Mouse (Mus musculus): ENCODE measurements at regions not wholly inside any gene's neighbourhood (a gene's known extent, or its start where the extent isn't known, plus 50 kb on each side); places are given as distances from the start of the nearest gene placed in this dataset.

GRCm38 (mm10) chr9:73242521-73243308 is 129.5 kb downstream of the Rsl24d1 start:
- H3K4me2 ChIP-seq = no peak overlapping the region
- no peak for ATAC-seq (replicated peaks; ENCODE audit: insufficient number of reproducible peaks, low FRiP score, low TSS enrichment)
- no peaks in the 10 kb centered on the region for H3K27me3 ChIP-seq (ENCODE audit: control insufficient read depth, insufficient read depth, low read length)
- 61% methylated on average over 4 of the region's 4 CpGs for WGBS (ENCODE audit: insufficient replicate concordance)
- no peaks in the 10 kb centered on the region for H3K9me3 ChIP-seq (replicated peaks; ENCODE audit: control insufficient read depth, low read length)
- H3K9ac ChIP-seq (ENCODE audit: low read depth, low read length) = no peak overlapping the region
- no peaks in the 10 kb centered on the region for H3K36me3 ChIP-seq (ENCODE audit: control insufficient read depth, insufficient read depth, low read length)
- no peak overlapping the region for H3K4me3 ChIP-seq (ENCODE audit: low read depth, low read length)
- no peak overlapping the region for H3K27ac ChIP-seq (ENCODE audit: low read depth, low read length)
- peaks cover 9% of the 10 kb centered on the region; the same call in 1 of the 2 replicates for H3K4me1 ChIP-seq (ENCODE audit: control insufficient read depth, insufficient read depth, low read length)

- no peaks in the 10 kb centered on the region for H3K9me3 ChIP-seq (replicated peaks; ENCODE audit: control insufficient read depth, low read length)
- no peak overlapping the region for H3K27ac ChIP-seq (ENCODE audit: low read depth, low read length)
- H3K4me1 ChIP-seq (ENCODE audit: control insufficient read depth, insufficient read depth, low read length) = peaks cover 9% of the 10 kb centered on the region; the same call in 1 of the 2 replicates
- no peaks in the 10 kb centered on the region for H3K27me3 ChIP-seq (ENCODE audit: control insufficient read depth, insufficient read depth, low read length)
- no peak overlapping the region for H3K4me2 ChIP-seq
- H3K36me3 ChIP-seq (ENCODE audit: control insufficient read depth, insufficient read depth, low read length) = no peaks in the 10 kb centered on the region
- no peak for ATAC-seq (replicated peaks; ENCODE audit: insufficient number of reproducible peaks, low FRiP score, low TSS enrichment)
- H3K9ac ChIP-seq (ENCODE audit: low read depth, low read length) = no peak overlapping the region
- WGBS (ENCODE audit: insufficient replicate concordance) = 80% methylated on average over 3 of the region's 3 CpGs
- no peak overlapping the region for H3K4me3 ChIP-seq (ENCODE audit: low read depth, low read length)
Measured at GRCm38 (mm10) chr9:73244177-73244576, 131.0 kb downstream of the Rsl24d1 start.

GRCm38 (mm10) chr9:73245524-73245923 is 132.3 kb downstream of the Rsl24d1 start:
- Histone ChIP-seq H3K4me3 (ENCODE audit: low read depth, low read length) (no peak overlapping the region), H3K9ac (ENCODE audit: low read depth, low read length) (no peak overlapping the region), H3K27ac (ENCODE audit: low read depth, low read length) (no peak overlapping the region), H3K27me3 (ENCODE audit: control insufficient read depth, insufficient read depth, low read length) (no peaks in the 10 kb centered on the region), H3K4me2 (no peak overlapping the region), H3K9me3 (replicated peaks; ENCODE audit: control insufficient read depth, low read length) (no peaks in the 10 kb centered on the region), H3K36me3 (ENCODE audit: control insufficient read depth, insufficient read depth, low read length) (no peaks in the 10 kb centered on the region), H3K4me1 (ENCODE audit: control insufficient read depth, insufficient read depth, low read length) (peaks cover 9% of the 10 kb centered on the region; the same call in 1 of the 2 replicates)
- WGBS (ENCODE audit: insufficient replicate concordance) = 54% methylated on average over 7 of the region's 7 CpGs
- ATAC-seq (replicated peaks; ENCODE audit: insufficient number of reproducible peaks, low FRiP score, low TSS enrichment) = no peak

- no peaks in the 10 kb centered on the region for H3K9me3 ChIP-seq (replicated peaks; ENCODE audit: control insufficient read depth, low read length)
- 60% methylated on average over 9 of the region's 9 CpGs for WGBS (ENCODE audit: insufficient replicate concordance)
Measured at GRCm38 (mm10) chr9:73258171-73258570, 144.9 kb downstream of the Rsl24d1 start.

GRCm38 (mm10) chr9:73258640-73259039 is 145.4 kb downstream of the Rsl24d1 start:
- no peaks in the 10 kb centered on the region for H3K27me3 ChIP-seq (ENCODE audit: control insufficient read depth, insufficient read depth, low read length)
- WGBS (ENCODE audit: insufficient replicate concordance) = 68% methylated on average over 8 of the region's 8 CpGs
- H3K27ac ChIP-seq (ENCODE audit: low read depth, low read length) = no peak overlapping the region
- H3K9ac ChIP-seq (ENCODE audit: low read depth, low read length) = no peak overlapping the region
- H3K9me3 ChIP-seq (replicated peaks; ENCODE audit: control insufficient read depth, low read length) = no peaks in the 10 kb centered on the region
- no peak for ATAC-seq (replicated peaks; ENCODE audit: insufficient number of reproducible peaks, low FRiP score, low TSS enrichment)
- H3K4me2 ChIP-seq = no peak overlapping the region
- H3K36me3 ChIP-seq (ENCODE audit: control insufficient read depth, insufficient read depth, low read length) = no peaks in the 10 kb centered on the region
- no peaks in the 10 kb centered on the region for H3K4me1 ChIP-seq (ENCODE audit: control insufficient read depth, insufficient read depth, low read length)
- H3K4me3 ChIP-seq (ENCODE audit: low read depth, low read length) = no peak overlapping the region

More at GRCm38 (mm10) chr9:73258171-73258570, 144.9 kb downstream of the Rsl24d1 start:
- no peaks in the 10 kb centered on the region for H3K27me3 ChIP-seq (ENCODE audit: control insufficient read depth, insufficient read depth, low read length)
- no peak overlapping the region for H3K27ac ChIP-seq (ENCODE audit: low read depth, low read length)
- ATAC-seq (replicated peaks; ENCODE audit: insufficient number of reproducible peaks, low FRiP score, low TSS enrichment) = no peak
- no peak overlapping the region for H3K9ac ChIP-seq (ENCODE audit: low read depth, low read length)
- H3K36me3 ChIP-seq (ENCODE audit: control insufficient read depth, insufficient read depth, low read length) = no peaks in the 10 kb centered on the region
- H3K4me1 ChIP-seq (ENCODE audit: control insufficient read depth, insufficient read depth, low read length) = no peaks in the 10 kb centered on the region
- H3K4me2 ChIP-seq = no peak overlapping the region
- H3K4me3 ChIP-seq (ENCODE audit: low read depth, low read length) = no peak overlapping the region

- Histone ChIP-seq H3K9me3 (replicated peaks; ENCODE audit: control insufficient read depth, low read length) (no peaks in the 10 kb centered on the region), H3K4me3 (ENCODE audit: low read depth, low read length) (no peak overlapping the region), H3K4me2 (no peak overlapping the region), H3K27ac (ENCODE audit: low read depth, low read length) (no peak overlapping the region), H3K4me1 (ENCODE audit: control insufficient read depth, insufficient read depth, low read length) (no peaks in the 10 kb centered on the region), H3K36me3 (ENCODE audit: control insufficient read depth, insufficient read depth, low read length) (no peaks in the 10 kb centered on the region), H3K9ac (ENCODE audit: low read depth, low read length) (no peak overlapping the region), H3K27me3 (ENCODE audit: control insufficient read depth, insufficient read depth, low read length) (no peaks in the 10 kb centered on the region)
- WGBS (ENCODE audit: insufficient replicate concordance) = 68% methylated on average over 5 of the region's 5 CpGs
- ATAC-seq (replicated peaks; ENCODE audit: insufficient number of reproducible peaks, low FRiP score, low TSS enrichment) = no peak
Measured at GRCm38 (mm10) chr9:73262711-73263110, 149.5 kb downstream of the Rsl24d1 start.

GRCm38 (mm10) chr9:73270249-73270648 is 157.0 kb downstream of the Rsl24d1 start:
- WGBS (ENCODE audit: insufficient replicate concordance) = 78% methylated on average over 5 of the region's 5 CpGs
- H3K9me3 ChIP-seq (replicated peaks; ENCODE audit: control insufficient read depth, low read length) = no peaks in the 10 kb centered on the region
- no peak for ATAC-seq (replicated peaks; ENCODE audit: insufficient number of reproducible peaks, low FRiP score, low TSS enrichment)
- no peaks in the 10 kb centered on the region for H3K4me1 ChIP-seq (ENCODE audit: control insufficient read depth, insufficient read depth, low read length)
- H3K4me3 ChIP-seq (ENCODE audit: low read depth, low read length) = no peak overlapping the region
- H3K27ac ChIP-seq (ENCODE audit: low read depth, low read length) = no peak overlapping the region
- no peak overlapping the region for H3K9ac ChIP-seq (ENCODE audit: low read depth, low read length)
- H3K36me3 ChIP-seq (ENCODE audit: control insufficient read depth, insufficient read depth, low read length) = no peaks in the 10 kb centered on the region
- no peaks in the 10 kb centered on the region for H3K27me3 ChIP-seq (ENCODE audit: control insufficient read depth, insufficient read depth, low read length)
- H3K4me2 ChIP-seq = no peak overlapping the region

GRCm38 (mm10) chr9:73272614-73273013 is 159.4 kb downstream of the Rsl24d1 start:
- ATAC-seq (replicated peaks; ENCODE audit: insufficient number of reproducible peaks, low FRiP score, low TSS enrichment) = no peak
- Histone ChIP-seq H3K27ac (ENCODE audit: low read depth, low read length) (no peak overlapping the region), H3K4me2 (no peak overlapping the region), H3K36me3 (ENCODE audit: control insufficient read depth, insufficient read depth, low read length) (no peaks in the 10 kb centered on the region), H3K4me1 (ENCODE audit: control insufficient read depth, insufficient read depth, low read length) (no peaks in the 10 kb centered on the region), H3K9me3 (replicated peaks; ENCODE audit: control insufficient read depth, low read length) (no peaks in the 10 kb centered on the region), H3K4me3 (ENCODE audit: low read depth, low read length) (no peak overlapping the region), H3K9ac (ENCODE audit: low read depth, low read length) (no peak overlapping the region), H3K27me3 (ENCODE audit: control insufficient read depth, insufficient read depth, low read length) (no peaks in the 10 kb centered on the region)
- WGBS (ENCODE audit: insufficient replicate concordance) = 69% methylated on average over 2 of the region's 2 CpGs

GRCm38 (mm10) chr9:73273681-73274080 is 160.5 kb downstream of the Rsl24d1 start:
- no peak overlapping the region for H3K9ac ChIP-seq (ENCODE audit: low read depth, low read length)
- no peak overlapping the region for H3K27ac ChIP-seq (ENCODE audit: low read depth, low read length)
- no peaks in the 10 kb centered on the region for H3K9me3 ChIP-seq (replicated peaks; ENCODE audit: control insufficient read depth, low read length)
- no peaks in the 10 kb centered on the region for H3K4me1 ChIP-seq (ENCODE audit: control insufficient read depth, insufficient read depth, low read length)
- ATAC-seq (replicated peaks; ENCODE audit: insufficient number of reproducible peaks, low FRiP score, low TSS enrichment) = no peak
- WGBS (ENCODE audit: insufficient replicate concordance) = 69% methylated on average over 4 of the region's 4 CpGs
- no peaks in the 10 kb centered on the region for H3K36me3 ChIP-seq (ENCODE audit: control insufficient read depth, insufficient read depth, low read length)
- H3K27me3 ChIP-seq (ENCODE audit: control insufficient read depth, insufficient read depth, low read length) = no peaks in the 10 kb centered on the region
- H3K4me3 ChIP-seq (ENCODE audit: low read depth, low read length) = no peak overlapping the region
- no peak overlapping the region for H3K4me2 ChIP-seq

Measured in heart, embryonic 11.5 days (tissue).